Mouse (Mus musculus) kidney, embryonic 15.5 days (tissue): Measurements from ENCODE around the gene Lta. TPM values are rescaled to one million over a fixed set of nuclear protein-coding genes. Genes with fewer than 3 reads are reported as not detected.

Experiments
- ATAC-seq: fragments of 200-750 bp; cut with Nextera tagmentation; replicated peaks from 2 replicates; pipeline ENCODE4 v1.8.0; 2017; ENCODE audit warnings: moderate TSS enrichment; ENCODE audit not compliant: low FRiP score
- H3K27ac ChIP-seq: fragments of 300-500 bp; sonication (generic); 2 replicates; pipeline ENCODE4 v1.5.1; 2015; ENCODE audit warnings: mild to moderate bottlenecking, inconsistent platforms
- H3K27me3 ChIP-seq: fragments of 300-500 bp; sonication (generic); 2 replicates; pipeline ENCODE4 v1.6.1; 2015; ENCODE audit warnings: inconsistent platforms
- H3K36me3 ChIP-seq: fragments of 300-500 bp; sonication (generic); 2 replicates; pipeline ENCODE4 v1.6.1; 2015; ENCODE audit warnings: inconsistent platforms
- H3K4me1 ChIP-seq: fragments of 300-500 bp; sonication (generic); 2 replicates; pipeline ENCODE4 v1.6.1; 2015; ENCODE audit warnings: inconsistent platforms
- H3K4me2 ChIP-seq: fragments of 300-500 bp; sonication (generic); 2 replicates; pipeline ENCODE4 v1.6.1; 2015; ENCODE audit warnings: moderate library complexity, mild to moderate bottlenecking, inconsistent platforms
- H3K4me3 ChIP-seq: fragments of 300-500 bp; sonication (generic); replicated peaks from 2 replicates; pipeline ENCODE4 v1.5.1; 2015; ENCODE audit warnings: mild to moderate bottlenecking, inconsistent platforms
- H3K9ac ChIP-seq: fragments of 300-500 bp; sonication (generic); 2 replicates; pipeline ENCODE4 v1.6.1; 2015; ENCODE audit warnings: mild to moderate bottlenecking, inconsistent platforms
- H3K9me3 ChIP-seq: fragments of 300-500 bp; sonication (generic); replicated peaks from 2 replicates; pipeline ENCODE4 v1.6.1; 2016; ENCODE audit warnings: inconsistent platforms
- WGBS: fragments of 180-500 bp; shearing (Covaris S2); methylation state at CpG from one replicate; pipeline ENCODE4 v1.1.7; 2015; ENCODE audit warnings: mixed read lengths; 5-methylcytosine and 5-hydroxymethylcytosine counted together
- polyA plus RNA-seq: library from polyadenylated mRNA; unstranded; fragments of >200 nt; fragmentation: Nextera tagmentation; extraction: Ambion mirVana; gene quantifications from 2 replicates; pipeline ENCODE4 v1.2.1, GENCODE M21; 2015

Lta gene
- polyA plus RNA-seq, 1 experiment from 2014 or later = 0.10 TPM

DNA sequence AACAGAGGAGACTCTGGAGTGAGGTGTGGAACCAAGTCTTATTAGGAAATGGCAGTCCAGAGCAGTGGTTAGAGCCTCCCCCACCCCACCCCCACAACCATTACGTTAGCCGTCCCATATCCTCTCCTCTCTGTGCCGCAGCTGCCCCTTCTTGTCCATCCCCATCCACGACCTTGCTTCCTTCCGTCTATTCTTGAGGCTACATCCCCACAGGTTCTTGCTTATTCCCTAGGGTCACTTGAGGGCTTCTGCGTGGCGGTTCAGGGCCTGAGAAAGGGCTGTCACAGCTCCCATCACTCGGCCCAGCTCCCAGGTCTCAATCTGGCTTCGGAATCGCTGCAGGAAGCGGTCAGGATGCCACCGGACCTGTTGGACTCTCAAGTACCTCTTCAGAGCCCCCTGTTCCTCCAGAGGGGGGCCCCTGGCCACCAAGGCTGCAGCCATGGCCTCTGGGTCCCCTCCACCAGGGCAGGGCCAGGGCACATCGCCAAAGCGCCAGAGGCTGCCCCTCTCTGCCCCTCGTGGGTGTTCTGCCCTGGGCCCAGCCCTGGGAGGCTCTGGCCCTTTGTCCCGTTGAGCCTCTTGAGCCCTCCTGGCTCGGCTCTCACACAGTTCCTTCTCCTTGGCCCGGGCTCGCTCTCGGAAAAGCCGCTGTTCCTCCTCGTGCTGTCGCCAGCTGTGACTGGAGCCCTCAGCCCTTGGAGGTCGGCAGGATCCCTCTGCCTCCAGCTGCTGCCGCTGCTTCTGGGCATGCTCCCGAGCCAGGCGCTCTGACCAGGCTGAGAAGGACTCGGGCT is 15.2 kb upstream of the Lta start, which contains the start of gene Gm16181:
Gene Gm16181, plus strand, starts transcription at position 679 of the 797 bp plus-strand sequence.
- WGBS = 67% methylated on average over 28 of the region's 28 CpGs

DNA sequence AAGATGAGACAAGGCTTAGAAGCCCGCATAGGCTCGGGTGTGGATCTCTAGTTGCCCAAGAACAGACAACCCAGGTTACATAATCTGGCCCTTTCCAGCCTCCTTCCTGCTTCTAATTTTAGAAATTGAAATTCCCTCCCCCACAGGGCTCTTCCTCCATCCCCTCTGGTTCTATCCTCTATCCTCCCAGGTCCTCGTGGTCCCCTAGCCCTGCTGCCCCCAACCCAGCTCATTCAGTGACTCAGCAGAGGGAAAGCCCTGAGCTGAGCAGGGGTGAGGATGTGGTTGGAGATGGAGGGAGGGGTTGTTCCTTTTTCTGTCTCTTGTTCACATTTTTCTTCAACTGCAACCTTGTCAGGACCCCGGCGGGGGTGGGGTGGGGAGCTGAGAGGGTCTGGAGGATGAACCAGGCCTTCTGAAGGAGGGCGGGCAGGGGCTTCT is 14.5 kb upstream of the Lta start:
- Histone ChIP-seq H3K9ac (no peak overlapping the region), H3K4me3 (no peak overlapping the region), H3K4me2 (no peak overlapping the region), H3K4me1 (peaks cover 21% of the 10 kb centered on the region; the same call in 1 of the 2 replicates), H3K27me3 (no peaks in the 10 kb centered on the region), H3K27ac (peak overlapping the region; percentile 71), H3K9me3 (no peaks in the 10 kb centered on the region), H3K36me3 (peaks cover 47% of the 10 kb centered on the region)
- WGBS = 69% methylated on average over 6 of the region's 6 CpGs
- ATAC-seq = no peak

More for the DNA sequence above, 15.2 kb upstream of the Lta start, which contains the start of gene Gm16181:
- Histone ChIP-seq H3K4me2 (no peak within 1 kb of the TSS), H3K4me1 (peaks cover 20% of the 10 kb centered on the region; the same call in 1 of the 2 replicates), H3K27me3 (no peaks in the 10 kb centered on the region), H3K4me3 (no peak within 1 kb of the TSS), H3K27ac (peak within 1 kb of the TSS; percentile 71), H3K9ac (no peak within 1 kb of the TSS), H3K36me3 (peaks cover 52% of the 10 kb centered on the region), H3K9me3 (no peaks in the 10 kb centered on the region)
- no peak for ATAC-seq

DNA sequence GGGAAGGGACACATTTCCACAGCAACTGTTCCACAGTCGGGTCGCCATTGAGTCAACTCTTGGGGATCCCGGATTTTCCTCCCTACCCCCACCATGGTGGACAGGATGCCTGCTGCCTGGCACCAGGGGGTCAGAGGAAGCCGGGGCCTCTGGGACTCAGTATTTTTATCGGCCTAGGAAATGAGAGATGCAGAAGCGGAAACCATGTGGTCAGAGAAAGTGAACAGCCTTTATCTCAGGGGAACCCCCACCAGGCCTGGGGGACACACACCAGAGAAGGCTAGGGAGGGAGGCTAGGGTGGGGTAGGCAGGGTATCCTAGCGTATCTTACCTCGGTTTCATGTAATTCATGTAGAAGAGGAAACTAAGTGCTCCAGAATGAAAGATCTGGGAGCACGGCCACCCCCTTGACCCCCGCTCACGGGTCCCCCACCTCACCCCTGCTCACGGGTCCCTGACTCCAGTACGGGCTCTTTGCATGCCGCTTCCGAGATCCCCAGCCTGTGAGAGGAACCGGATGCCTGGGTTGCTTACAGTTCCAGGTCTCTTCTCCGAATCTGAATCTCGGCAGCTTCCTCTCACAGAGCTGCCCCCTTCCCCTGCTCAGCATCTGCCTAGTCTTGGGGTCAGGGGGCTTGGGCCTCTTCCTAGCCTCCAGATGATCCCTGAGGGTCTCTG is 13.5 kb upstream of the Lta start:
- Histone ChIP-seq H3K36me3 (peaks cover 41% of the 10 kb centered on the region), H3K27ac (peak overlapping the region; percentile 71), H3K4me3 (no peak overlapping the region), H3K4me1 (peaks cover 24% of the 10 kb centered on the region; the same call in 1 of the 2 replicates), H3K9ac (no peak overlapping the region), H3K4me2 (peak overlapping the region; percentile 17; the same call in 1 of the 2 replicates), H3K9me3 (no peaks in the 10 kb centered on the region), H3K27me3 (no peaks in the 10 kb centered on the region)
- no peak for ATAC-seq
- 79% methylated on average over 18 of the region's 18 CpGs for WGBS

DNA sequence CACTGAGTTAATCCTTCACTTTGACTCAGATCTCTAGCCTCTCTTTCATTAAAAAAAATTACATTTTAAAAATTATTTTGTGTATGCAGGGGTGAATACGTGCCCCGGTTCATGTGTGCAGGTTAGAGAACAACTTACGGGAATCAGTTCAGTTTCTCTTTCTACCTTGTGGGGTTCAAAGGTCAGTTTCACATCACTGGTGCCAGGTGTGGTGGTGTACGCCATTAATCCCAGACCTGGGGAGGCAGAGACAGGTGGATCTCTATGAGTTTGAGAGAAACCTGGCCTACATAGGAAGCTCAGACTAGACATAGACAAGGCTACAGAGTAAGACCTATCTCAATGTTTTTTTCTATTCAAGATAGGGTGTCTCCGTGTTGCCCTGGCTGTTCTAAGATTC is 7.9 kb upstream of the Lta start:
- Histone ChIP-seq H3K4me2 (no peak overlapping the region), H3K4me3 (no peak overlapping the region), H3K27ac (no peak overlapping the region), H3K4me1 (peaks cover 7% of the 10 kb centered on the region; the same call in 1 of the 2 replicates), H3K9ac (no peak overlapping the region), H3K36me3 (no peaks in the 10 kb centered on the region), H3K9me3 (no peaks in the 10 kb centered on the region), H3K27me3 (no peaks in the 10 kb centered on the region)
- WGBS = 94% methylated on average over 5 of the region's 5 CpGs
- ATAC-seq = no peak

DNA sequence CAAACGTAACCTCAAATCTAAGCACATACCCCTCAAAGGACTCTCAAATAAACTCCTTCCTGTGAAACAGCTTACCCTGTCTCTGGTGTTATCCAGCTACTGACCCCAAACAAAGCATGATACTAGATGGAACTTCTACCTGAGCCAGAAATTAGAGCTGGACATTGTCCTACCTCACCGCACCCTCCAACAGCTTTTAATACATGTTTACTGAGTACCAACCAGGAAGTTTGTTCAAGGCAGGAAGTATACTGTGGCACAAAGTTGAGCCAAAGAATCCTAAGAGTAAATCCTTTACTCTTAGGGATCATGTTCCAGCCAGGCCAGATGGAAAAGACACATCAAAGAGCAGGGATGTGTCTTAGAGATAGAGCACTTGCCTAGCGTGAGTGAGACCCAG is 5.4 kb upstream of the Lta start:
- H3K36me3 ChIP-seq = no peaks in the 10 kb centered on the region
- ATAC-seq = no peak
- H3K4me1 ChIP-seq = peaks cover 7% of the 10 kb centered on the region; the same call in 1 of the 2 replicates
- WGBS = 42% methylated on average over 3 of the region's 3 CpGs
- no peak overlapping the region for H3K4me3 ChIP-seq
- H3K4me2 ChIP-seq = no peak overlapping the region
- no peak overlapping the region for H3K27ac ChIP-seq
- H3K27me3 ChIP-seq = no peaks in the 10 kb centered on the region
- no peak overlapping the region for H3K9ac ChIP-seq
- no peaks in the 10 kb centered on the region for H3K9me3 ChIP-seq

DNA sequence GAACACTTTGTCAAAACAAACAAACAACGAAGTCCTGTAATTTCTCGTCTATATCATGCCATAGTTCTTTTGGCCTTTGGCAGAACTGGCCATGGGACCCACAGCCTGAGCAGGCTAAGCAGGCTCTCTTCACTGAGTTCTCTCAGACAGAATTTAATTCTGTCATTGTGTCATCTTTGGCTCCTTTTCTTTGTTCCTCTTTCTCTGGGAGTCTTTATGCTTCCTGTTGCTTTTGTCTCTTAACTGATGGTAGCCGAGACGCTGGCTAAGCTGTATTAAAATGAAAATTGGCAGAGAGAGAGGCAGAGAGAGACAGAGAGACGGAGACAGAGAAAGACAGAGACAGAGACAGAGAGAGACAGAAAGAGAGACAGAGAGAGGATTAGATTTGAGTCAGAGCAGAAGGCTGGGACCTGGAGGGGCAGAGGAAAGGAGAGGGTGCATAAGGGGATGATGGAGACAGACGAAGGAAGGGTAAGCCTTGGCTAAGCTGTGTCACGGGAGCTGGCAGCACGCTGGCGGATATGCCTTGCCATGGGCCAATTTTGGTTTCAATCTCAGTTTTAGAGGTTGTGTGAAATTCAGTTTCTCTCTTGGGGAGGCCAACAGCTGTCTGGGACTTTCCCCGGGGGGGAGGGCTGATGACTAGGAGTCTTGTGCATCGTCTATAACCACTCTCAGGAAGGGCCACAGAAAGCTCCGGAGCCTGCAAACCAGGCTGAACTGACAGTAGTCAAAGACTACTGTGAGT is 4.8 kb upstream of the Lta start:
- 0 out of 2 replicates have a peak, but pooled peaks cover 4% of the 10 kb centered on the region for H3K27me3 ChIP-seq
- H3K9me3 ChIP-seq = no peaks in the 10 kb centered on the region
- no peak overlapping the region for H3K27ac ChIP-seq
- H3K9ac ChIP-seq = no peak overlapping the region
- 84% methylated on average over 12 of the region's 12 CpGs for WGBS
- no peak overlapping the region for H3K4me3 ChIP-seq
- H3K4me1 ChIP-seq = peaks cover 12% of the 10 kb centered on the region; the same call in 1 of the 2 replicates
- H3K36me3 ChIP-seq = no peaks in the 10 kb centered on the region
- ATAC-seq = no peak
- no peak overlapping the region for H3K4me2 ChIP-seq

DNA sequence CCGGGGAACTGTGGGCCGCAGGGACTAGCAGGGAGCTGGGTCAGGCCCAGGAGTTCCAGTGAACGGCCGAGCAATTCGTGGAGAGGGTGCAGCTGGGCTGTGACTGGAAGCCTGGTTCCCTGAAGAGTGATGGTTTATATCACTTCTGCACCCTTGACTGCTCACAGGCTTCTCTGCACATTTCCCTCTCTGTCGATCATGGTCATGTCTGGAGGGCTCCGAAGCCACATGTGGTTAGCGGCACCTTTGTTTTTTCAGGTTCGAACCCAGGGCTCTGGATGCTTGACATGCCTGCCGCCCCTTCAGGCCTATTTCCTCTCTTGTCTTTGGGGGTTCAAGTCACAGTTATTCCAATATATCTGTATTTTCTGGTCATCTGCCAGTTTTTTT is 224 bp upstream of the Lta start:
- Histone ChIP-seq H3K4me2 (no peak overlapping the region), H3K36me3 (no peaks in the 10 kb centered on the region), H3K27ac (no peak overlapping the region), H3K4me1 (peaks cover 10% of the 10 kb centered on the region), H3K4me3 (no peak overlapping the region), H3K9ac (no peak overlapping the region), H3K9me3 (no peaks in the 10 kb centered on the region), H3K27me3 (peaks cover 47% of the 10 kb centered on the region)
- WGBS = 44% methylated on average over 10 of the region's 10 CpGs
- ATAC-seq = 0 out of 2 replicates have a peak, but pooled peaks have one; percentile 33

DNA sequence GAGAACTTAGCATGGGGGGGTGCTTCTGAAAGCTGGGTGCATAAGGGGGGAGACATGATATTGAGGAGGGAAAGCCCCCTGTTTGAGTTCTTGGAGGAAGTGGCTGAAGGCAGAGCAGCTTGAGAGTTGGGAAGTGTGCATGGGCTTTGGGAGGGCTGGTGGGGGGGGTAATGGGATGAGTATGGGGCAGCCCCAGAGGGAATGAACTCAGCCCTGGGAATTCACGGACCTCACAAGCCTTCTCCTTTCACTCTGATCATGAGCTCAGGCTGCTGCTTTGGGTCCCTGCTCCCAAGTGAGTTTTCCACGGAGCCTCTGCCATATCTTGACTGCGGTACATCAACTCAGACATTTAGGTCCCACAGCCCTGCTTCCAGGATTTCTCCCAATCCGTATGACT is 2.7 kb downstream of the Lta start:
- H3K36me3 ChIP-seq = no peaks in the 10 kb centered on the region
- H3K9ac ChIP-seq = no peak overlapping the region
- H3K27ac ChIP-seq = no peak overlapping the region
- H3K4me1 ChIP-seq = peaks cover 10% of the 10 kb centered on the region
- H3K9me3 ChIP-seq = no peaks in the 10 kb centered on the region
- WGBS = 78% methylated on average over 4 of the region's 4 CpGs
- ATAC-seq = no peak
- H3K4me3 ChIP-seq = no peak overlapping the region
- peaks cover 66% of the 10 kb centered on the region for H3K27me3 ChIP-seq
- no peak overlapping the region for H3K4me2 ChIP-seq

DNA sequence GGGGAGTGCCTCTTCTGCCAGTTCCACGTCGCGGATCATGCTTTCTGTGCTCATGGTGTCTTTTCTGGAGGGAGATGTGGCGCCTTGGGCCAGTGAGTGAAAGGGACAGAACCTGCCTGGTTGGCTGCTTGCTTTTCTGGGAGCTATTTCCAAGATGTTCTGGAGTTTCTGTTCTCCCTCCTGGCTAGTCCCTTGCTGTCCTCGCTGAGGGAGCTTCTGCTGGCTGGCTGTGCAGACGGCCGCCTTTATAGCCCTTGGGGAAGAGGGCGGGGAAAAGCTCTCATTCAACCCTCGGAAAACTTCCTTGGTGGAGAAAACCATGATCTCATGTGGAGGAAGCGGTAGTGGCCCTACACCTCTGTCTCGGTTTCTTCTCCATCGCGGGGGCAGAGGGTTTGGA is 3.4 kb downstream of the Lta start, which contains the start of gene Tnf:
Gene Tnf, minus strand, starts transcription at position 221 of the 400 bp plus-strand sequence.
- ATAC-seq = no peak
- Histone ChIP-seq H3K9me3 (no peaks in the 10 kb centered on the region), H3K4me1 (peaks cover 10% of the 10 kb centered on the region), H3K4me2 (peak within 1 kb of the TSS; percentile 35), H3K27ac (no peak within 1 kb of the TSS), H3K4me3 (0 out of 2 replicates have a peak within 1 kb of the TSS, but pooled peaks have one; percentile 4), H3K9ac (no peak within 1 kb of the TSS), H3K27me3 (peaks cover 70% of the 10 kb centered on the region), H3K36me3 (no peaks in the 10 kb centered on the region)
- 29% methylated on average over 13 of the region's 13 CpGs for WGBS

DNA sequence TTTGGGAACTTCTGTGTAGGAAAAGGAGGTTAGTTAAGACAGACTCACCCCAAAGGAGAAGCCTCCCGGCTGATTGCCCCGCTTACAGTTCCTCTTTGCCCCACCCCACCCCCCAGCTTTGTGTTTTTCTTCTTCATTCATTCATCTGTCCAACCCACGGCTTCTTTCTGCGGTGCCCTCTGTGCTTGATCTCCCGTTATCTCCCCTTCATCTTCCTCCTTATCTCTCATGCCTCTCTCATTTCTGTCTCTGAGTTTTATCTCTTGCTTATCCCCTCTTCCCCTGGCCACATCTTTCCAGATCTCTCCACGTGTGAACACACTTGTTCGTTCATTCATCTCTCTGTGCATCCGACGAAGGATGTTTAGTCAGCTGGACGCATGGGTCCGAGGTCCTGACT is 4.0 kb downstream of the Lta start:
- no peak overlapping the region for H3K27ac ChIP-seq
- no peaks in the 10 kb centered on the region for H3K36me3 ChIP-seq
- no peak for ATAC-seq
- no peaks in the 10 kb centered on the region for H3K9me3 ChIP-seq
- H3K4me1 ChIP-seq = peaks cover 12% of the 10 kb centered on the region
- no peak overlapping the region for H3K4me3 ChIP-seq
- H3K9ac ChIP-seq = no peak overlapping the region
- WGBS = 62% methylated on average over 11 of the region's 11 CpGs
- H3K4me2 ChIP-seq = no peak overlapping the region
- peaks cover 77% of the 10 kb centered on the region for H3K27me3 ChIP-seq

DNA sequence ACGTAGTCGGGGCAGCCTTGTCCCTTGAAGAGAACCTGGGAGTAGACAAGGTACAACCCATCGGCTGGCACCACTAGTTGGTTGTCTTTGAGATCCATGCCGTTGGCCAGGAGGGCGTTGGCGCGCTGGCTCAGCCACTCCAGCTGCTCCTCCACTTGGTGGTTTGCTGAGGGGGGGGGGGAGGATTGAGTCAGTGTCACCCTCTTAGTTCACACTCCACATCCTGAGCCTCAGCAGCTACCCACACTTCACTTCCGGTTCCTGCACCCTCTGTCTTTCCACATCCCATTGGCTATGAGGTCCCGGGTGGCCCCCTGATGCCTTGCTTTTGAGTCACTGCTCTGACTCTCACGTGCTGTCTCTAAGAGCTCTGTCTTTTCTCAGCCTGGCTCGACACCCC is 4.8 kb downstream of the Lta start:
- Histone ChIP-seq H3K9me3 (no peaks in the 10 kb centered on the region), H3K27me3 (peaks cover 83% of the 10 kb centered on the region), H3K4me3 (no peak overlapping the region), H3K27ac (no peak overlapping the region), H3K9ac (no peak overlapping the region), H3K4me1 (peaks cover 19% of the 10 kb centered on the region), H3K4me2 (no peak overlapping the region), H3K36me3 (no peaks in the 10 kb centered on the region)
- 89% methylated on average over 11 of the region's 11 CpGs for WGBS
- no peak for ATAC-seq
